Mouse (Mus musculus) hindbrain, embryonic 15.5 days (tissue): ENCODE data around the gene Nol3. TPM values are rescaled to one million over a fixed set of nuclear protein-coding genes. Genes with fewer than 3 reads are reported as not detected.
"Not testable (repeated sequence)": the region's sequence is repeated elsewhere in the genome, so short reads cannot be mapped to it uniquely, and the experiment has no call there.

ENCODE experiments used
- ATAC-seq: fragments of 200-750 bp; cut with Nextera tagmentation; 2 replicates; pipeline ENCODE4 v1.8.0; 2017; ENCODE audit warnings: low read depth, moderate number of reproducible peaks, moderate TSS enrichment; ENCODE audit not compliant: low FRiP score
- H3K27ac ChIP-seq: fragments of 300-500 bp; sonication (generic); replicated peaks from 2 replicates; pipeline ENCODE4 v1.5.1; 2015; ENCODE audit warnings: mild to moderate bottlenecking, inconsistent platforms
- H3K27me3 ChIP-seq: fragments of 300-500 bp; sonication (generic); 2 replicates; pipeline ENCODE4 v1.6.1; 2015; ENCODE audit warnings: control low read depth, inconsistent platforms
- H3K36me3 ChIP-seq: fragments of 300-500 bp; sonication (generic); 2 replicates; pipeline ENCODE4 v1.6.1; 2015; ENCODE audit warnings: control low read depth, inconsistent platforms
- H3K4me1 ChIP-seq: fragments of 300-500 bp; sonication (generic); replicated peaks from 2 replicates; pipeline ENCODE4 v1.6.1; 2015; ENCODE audit warnings: control low read depth, inconsistent platforms
- H3K4me2 ChIP-seq: fragments of 300-500 bp; sonication (generic); 2 replicates; pipeline ENCODE4 v1.6.1; 2015; ENCODE audit warnings: moderate library complexity, mild to moderate bottlenecking, inconsistent platforms
- H3K4me3 ChIP-seq: fragments of 300-500 bp; sonication (generic); 2 replicates; pipeline ENCODE4 v1.5.1; 2015; ENCODE audit warnings: mild to moderate bottlenecking, inconsistent platforms
- H3K9ac ChIP-seq: fragments of 300-500 bp; sonication (generic); 2 replicates; pipeline ENCODE4 v1.6.1; 2015; ENCODE audit warnings: inconsistent platforms
- H3K9me3 ChIP-seq: fragments of 300-500 bp; sonication (generic); 2 replicates; pipeline ENCODE4 v1.6.1; 2016; ENCODE audit warnings: control low read depth, inconsistent platforms
- WGBS: fragments of 180-500 bp; shearing (Covaris S2); methylation state at CpG from one replicate; pipeline ENCODE4 v1.1.7; 2015; 5-methylcytosine and 5-hydroxymethylcytosine counted together
- polyA plus RNA-seq: library from polyadenylated mRNA; unstranded; fragments of >200 nt; fragmentation: Nextera tagmentation; extraction: Ambion mirVana; gene quantifications from 2 replicates; pipeline ENCODE4 v1.2.1, GENCODE M21; 2015

Gene Nol3
- polyA plus RNA-seq = 5.2 and 5.7 TPM in 2 replicates

DNA sequence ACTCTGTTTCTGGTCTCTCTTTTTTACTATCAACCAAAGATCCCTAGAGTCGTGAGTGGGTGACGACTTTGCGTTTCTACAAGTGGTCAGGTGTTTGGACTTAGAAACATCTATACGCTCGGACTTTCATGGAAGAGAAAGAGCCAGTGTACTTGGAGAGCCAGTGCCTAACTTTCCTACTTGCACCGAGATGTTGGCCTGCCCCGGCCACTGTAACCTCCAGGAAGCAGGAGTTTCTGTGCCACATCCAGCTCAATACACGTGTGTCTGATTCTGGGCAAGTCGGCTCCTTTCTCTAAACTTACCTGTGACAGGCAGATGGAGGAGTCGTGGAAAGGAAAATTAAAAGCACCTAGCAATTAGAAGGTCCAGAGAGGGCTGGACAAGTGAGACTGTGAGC, at the start of gene Nol3:
Gene Nol3 (plus strand): TSS at position 301 of the 400 bp plus-strand sequence.
- Histone ChIP-seq H3K4me3 (peak within 1 kb of the TSS; percentile 46), H3K9ac (peak within 1 kb of the TSS; percentile 43), H3K27ac (no peak within 1 kb of the TSS), H3K27me3 (peaks cover 65% of the 10 kb centered on the region), H3K36me3 (peaks cover 6% of the 10 kb centered on the region; the same call in 1 of the 2 replicates), H3K9me3 (no peaks in the 10 kb centered on the region), H3K4me2 (peak within 1 kb of the TSS; percentile 94), H3K4me1 (peaks cover 28% of the 10 kb centered on the region)
- no peak for ATAC-seq
- WGBS = 5% methylated on average over 10 of the region's 10 CpGs

DNA sequence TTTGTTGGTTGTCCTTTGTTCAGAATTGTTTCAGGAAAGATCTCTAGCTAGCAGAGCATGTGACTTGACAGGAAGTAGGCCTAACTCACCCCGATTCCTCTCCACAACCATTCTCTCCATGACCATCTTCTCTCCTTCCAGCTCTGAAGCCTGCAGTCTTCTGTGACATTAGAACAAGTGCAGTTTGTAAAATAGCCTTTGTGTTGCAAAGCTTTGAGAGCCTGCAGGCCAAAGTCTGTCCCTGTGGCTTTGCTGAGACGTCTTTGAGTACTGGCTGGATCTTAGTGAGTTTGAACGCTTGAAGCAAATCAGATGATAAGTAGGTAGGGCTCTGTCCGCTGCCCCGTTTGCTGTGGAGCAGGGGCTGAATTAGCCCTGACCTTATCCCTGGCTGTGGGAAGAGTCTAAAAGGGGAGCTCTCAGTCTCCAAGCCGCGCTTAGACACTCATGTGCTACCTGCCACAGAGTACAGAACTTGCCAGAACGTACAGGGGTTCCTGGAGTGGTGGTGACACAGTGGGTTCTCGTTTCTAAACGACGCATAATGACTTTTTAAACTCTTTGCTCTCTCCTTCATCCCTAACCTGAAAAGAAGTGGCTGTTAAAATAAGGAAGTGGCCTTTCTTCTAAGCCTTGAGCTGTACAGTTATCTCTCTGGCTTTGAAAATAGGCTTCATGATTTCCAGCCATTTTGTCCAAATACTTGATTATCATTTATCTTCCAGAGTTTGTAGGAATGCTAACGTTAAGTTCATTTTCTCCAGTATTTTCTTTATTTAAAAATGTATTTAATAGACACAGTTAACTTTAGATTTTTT, 44.2 kb upstream of the Nol3 start:
- no peak for ATAC-seq
- peaks cover 6% of the 10 kb centered on the region for H3K36me3 ChIP-seq

DNA sequence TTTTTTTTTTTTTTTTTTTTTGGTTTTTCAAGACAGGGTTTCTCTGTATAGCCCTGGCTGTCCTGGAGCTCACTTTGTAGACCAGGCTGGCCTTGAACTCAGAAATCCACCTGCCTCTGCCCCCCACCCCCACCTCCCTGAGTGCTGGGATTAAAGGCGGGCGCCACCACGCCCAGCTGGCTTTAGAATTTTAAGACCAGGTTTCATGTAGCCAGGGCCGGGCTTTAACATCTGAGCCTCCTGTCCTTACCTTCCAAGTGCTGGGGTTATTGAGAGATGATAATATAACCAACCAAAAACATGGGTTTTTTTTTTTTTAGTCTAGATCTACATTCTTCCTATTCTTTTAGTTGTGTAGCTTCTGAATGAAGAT, 43.6 kb upstream of the Nol3 start:
- ATAC-seq, H3K4me2 ChIP-seq, H3K27ac ChIP-seq, H3K9ac ChIP-seq, H3K27me3 ChIP-seq, H3K4me3 ChIP-seq, H3K4me1 ChIP-seq, H3K36me3 ChIP-seq, H3K9me3 ChIP-seq: not testable (repeated sequence)
- 95% methylated on average over 4 of the region's 4 CpGs for WGBS

More for the DNA sequence above, 44.2 kb upstream of the Nol3 start:
- H3K9me3 ChIP-seq = no peaks in the 10 kb centered on the region
- H3K4me1 ChIP-seq = peaks cover 3% of the 10 kb centered on the region; the same call in 1 of the 2 replicates
- no peak overlapping the region for H3K9ac ChIP-seq
- H3K27me3 ChIP-seq = no peaks in the 10 kb centered on the region
- WGBS = 89% methylated on average over 12 of the region's 12 CpGs
- no peak overlapping the region for H3K27ac ChIP-seq
- no peak overlapping the region for H3K4me2 ChIP-seq
- no peak overlapping the region for H3K4me3 ChIP-seq

DNA sequence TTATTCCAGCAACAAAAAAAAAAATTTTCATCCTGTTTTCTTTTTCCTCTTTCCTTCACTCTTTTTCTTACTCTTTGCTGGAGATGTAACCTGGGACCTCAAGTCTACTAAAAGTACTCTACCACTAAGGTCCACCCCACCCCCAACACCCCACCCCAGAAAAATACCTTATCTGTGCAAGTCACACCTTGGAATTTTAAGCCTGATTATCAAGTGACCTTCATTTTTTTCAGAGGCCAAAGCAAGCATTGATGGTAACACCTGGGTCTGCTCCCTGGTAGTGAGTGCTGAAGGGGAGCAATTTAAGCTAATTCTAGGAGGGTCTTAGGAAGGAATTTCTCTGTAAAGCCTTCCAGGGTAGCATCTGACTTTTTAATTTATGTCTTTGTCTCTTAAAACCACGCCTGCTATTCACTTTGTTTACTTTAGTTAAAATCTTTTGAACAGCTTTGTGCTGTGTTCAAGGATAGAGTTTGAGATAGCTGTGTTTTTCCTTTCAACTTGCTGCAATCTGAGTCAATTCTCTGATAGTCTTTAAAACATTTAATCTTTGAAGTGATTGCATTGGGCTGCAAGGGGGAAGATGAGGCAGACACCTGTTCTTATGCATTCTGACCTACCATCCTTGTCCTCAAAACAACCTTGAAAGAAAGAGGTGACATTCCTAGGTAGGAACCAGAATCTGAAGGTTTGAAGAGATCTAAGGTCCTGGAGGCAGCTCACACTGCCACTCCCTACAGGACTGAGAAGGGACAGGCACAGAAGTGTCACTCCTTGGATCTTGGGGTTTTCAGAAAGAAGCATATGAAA, 42.6 kb upstream of the Nol3 start:
- peaks cover 6% of the 10 kb centered on the region for H3K36me3 ChIP-seq
- no peaks in the 10 kb centered on the region for H3K4me1 ChIP-seq
- no peak overlapping the region for H3K4me2 ChIP-seq
- no peak overlapping the region for H3K27ac ChIP-seq
- H3K9ac ChIP-seq = no peak overlapping the region
- H3K4me3 ChIP-seq = no peak overlapping the region
- 79% methylated on average over 1 of the region's 1 CpGs for WGBS
- H3K27me3 ChIP-seq = no peaks in the 10 kb centered on the region
- ATAC-seq = no peak
- H3K9me3 ChIP-seq = no peaks in the 10 kb centered on the region

GRCm38 (mm10) chr8:105235206-105235605, 40.7 kb upstream of the Nol3 start:
- ATAC-seq = no peak
- H3K36me3 ChIP-seq = peaks cover 22% of the 10 kb centered on the region
- no peaks in the 10 kb centered on the region for H3K4me1 ChIP-seq
- no peaks in the 10 kb centered on the region for H3K27me3 ChIP-seq
- no peaks in the 10 kb centered on the region for H3K9me3 ChIP-seq
- H3K4me3 ChIP-seq = no peak overlapping the region
- no peak overlapping the region for H3K27ac ChIP-seq
- WGBS = 93% methylated on average over 1 of the region's 1 CpGs
- H3K4me2 ChIP-seq = no peak overlapping the region
- no peak overlapping the region for H3K9ac ChIP-seq

DNA sequence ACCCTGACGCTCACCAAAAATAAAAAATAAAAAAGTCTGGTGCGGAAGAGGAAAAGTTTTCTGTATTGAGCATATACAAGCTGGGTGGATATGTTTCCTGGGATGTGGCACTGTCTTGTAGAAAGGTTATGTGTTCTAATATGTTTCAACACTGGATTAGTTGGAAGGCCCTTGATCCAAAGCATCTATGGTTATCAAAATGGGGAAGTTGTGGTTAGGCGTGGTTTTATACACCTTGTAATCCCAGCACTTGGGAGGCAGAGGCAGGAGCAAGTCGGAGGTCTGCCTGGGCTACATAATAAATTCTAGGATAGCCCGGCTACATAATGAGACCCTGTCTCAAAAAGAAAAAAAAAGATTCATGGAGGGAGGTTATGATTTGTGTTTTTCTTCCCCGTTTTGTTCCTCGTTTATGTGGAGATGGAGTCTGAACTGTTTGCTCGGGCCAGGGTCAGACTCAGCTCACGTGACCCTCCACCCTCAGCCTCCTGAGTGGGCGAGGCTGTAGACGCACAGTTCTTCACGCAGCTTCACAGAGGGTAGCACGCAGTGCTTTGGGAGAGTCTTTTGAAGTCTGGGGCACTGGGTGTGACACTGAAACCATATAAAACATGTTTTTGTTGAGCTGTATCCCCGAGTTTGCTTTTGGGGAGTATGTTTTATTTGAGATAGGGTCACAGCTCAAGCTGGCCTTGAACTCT, 38.3 kb upstream of the Nol3 start:
- no peak for ATAC-seq
- Histone ChIP-seq H3K9me3 (no peaks in the 10 kb centered on the region), H3K4me3 (no peak overlapping the region), H3K9ac (no peak overlapping the region), H3K4me1 (no peaks in the 10 kb centered on the region), H3K36me3 (peaks cover 41% of the 10 kb centered on the region), H3K27ac (no peak overlapping the region), H3K27me3 (no peaks in the 10 kb centered on the region), H3K4me2 (no peak overlapping the region)
- WGBS = 91% methylated on average over 14 of the region's 14 CpGs

DNA sequence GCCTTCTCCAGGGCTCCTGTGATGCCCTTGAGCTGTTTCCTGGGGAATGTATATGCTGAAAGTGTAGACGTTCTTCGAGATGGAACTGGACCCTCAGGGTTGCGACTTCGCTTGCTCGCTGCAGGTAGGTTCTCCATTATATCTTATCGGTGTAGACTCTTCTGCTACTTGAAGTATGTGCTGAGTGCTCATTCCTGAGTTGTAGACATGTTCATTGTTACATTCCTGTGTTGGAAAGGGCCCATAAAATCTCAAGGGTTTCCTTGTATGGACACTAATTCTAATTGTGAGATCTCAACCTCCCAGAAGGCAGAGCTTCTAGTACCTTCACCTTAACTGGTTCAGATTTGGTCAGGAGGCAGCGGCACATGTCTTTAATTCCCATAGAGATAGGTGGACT, 34.9 kb upstream of the Nol3 start:
- ATAC-seq = no peak
- H3K36me3 ChIP-seq = peaks cover 38% of the 10 kb centered on the region
- WGBS = 96% methylated on average over 7 of the region's 7 CpGs

DNA sequence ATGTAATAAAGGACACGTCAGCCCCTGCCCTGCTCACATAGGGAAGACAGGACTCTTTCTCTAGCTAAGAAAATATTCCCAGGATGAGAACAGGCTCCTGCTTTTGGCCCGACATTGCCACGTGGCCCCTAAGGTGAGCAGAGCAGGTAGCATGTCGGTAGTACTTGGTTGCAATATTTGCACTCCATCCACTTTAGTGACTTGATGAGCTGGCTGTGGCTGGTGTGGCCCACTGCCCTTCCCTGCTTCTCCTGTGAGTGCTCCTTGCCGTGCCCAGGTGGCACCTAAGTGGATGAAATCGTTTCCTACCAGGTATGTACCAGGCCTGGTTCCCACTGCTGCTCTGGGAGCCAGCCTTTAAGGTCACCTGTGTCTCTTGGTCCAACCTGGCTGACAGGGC, 24.0 kb upstream of the Nol3 start:
- Histone ChIP-seq H3K4me1 (peaks cover 19% of the 10 kb centered on the region), H3K27me3 (peaks cover 19% of the 10 kb centered on the region), H3K9ac (no peak overlapping the region), H3K9me3 (no peaks in the 10 kb centered on the region), H3K4me2 (no peak overlapping the region), H3K4me3 (no peak overlapping the region), H3K36me3 (peaks cover 33% of the 10 kb centered on the region), H3K27ac (no peak overlapping the region)
- ATAC-seq = no peak
- WGBS = 90% methylated on average over 6 of the region's 6 CpGs

More for the DNA sequence above, 34.9 kb upstream of the Nol3 start:
- H3K27me3 ChIP-seq = no peaks in the 10 kb centered on the region
- no peaks in the 10 kb centered on the region for H3K4me1 ChIP-seq
- no peak overlapping the region for H3K9ac ChIP-seq
- no peak overlapping the region for H3K4me2 ChIP-seq
- no peak overlapping the region for H3K27ac ChIP-seq
- no peak overlapping the region for H3K4me3 ChIP-seq
- H3K9me3 ChIP-seq = no peaks in the 10 kb centered on the region

- Histone ChIP-seq H3K9me3 (no peaks in the 10 kb centered on the region), H3K4me3 (no peak overlapping the region), H3K27ac (no peak overlapping the region), H3K27me3 (peaks cover 27% of the 10 kb centered on the region), H3K36me3 (peaks cover 27% of the 10 kb centered on the region), H3K9ac (0 out of 2 replicates have a peak overlapping the region, but pooled peaks have one; percentile 8), H3K4me1 (peaks cover 19% of the 10 kb centered on the region), H3K4me2 (no peak overlapping the region)
- ATAC-seq = no peak
- 91% methylated on average over 10 of the region's 10 CpGs for WGBS
Observed at GRCm38 (mm10) chr8:105252680-105253537, 23.0 kb upstream of the Nol3 start.

- H3K27me3 ChIP-seq = peaks cover 35% of the 10 kb centered on the region
- H3K27ac ChIP-seq = peak overlapping the region; percentile 63; the same call in 1 of the 2 replicates
- H3K36me3 ChIP-seq = peaks cover 24% of the 10 kb centered on the region
- peaks cover 21% of the 10 kb centered on the region for H3K4me1 ChIP-seq
- 27% methylated on average over 20 of the region's 20 CpGs for WGBS
- H3K4me2 ChIP-seq = peak overlapping the region; percentile 98
- no peaks in the 10 kb centered on the region for H3K9me3 ChIP-seq
- ATAC-seq = peak; percentile 13; the same call in 1 of the 2 replicates
- peak overlapping the region; percentile 54 for H3K4me3 ChIP-seq
- H3K9ac ChIP-seq = peak overlapping the region; percentile 8; the same call in 1 of the 2 replicates
Observed at GRCm38 (mm10) chr8:105253766-105254151, 22.2 kb upstream of the Nol3 start.
